Mouse (Mus musculus): ENCODE results near the gene Dgke.

- TF ChIP-seq CTCF (IDR thresholded peaks at IDR 0.05; ENCODE audit: low read depth): no peak
- no peak for TF ChIP-seq EP300 (IDR thresholded peaks at IDR 0.05; ENCODE audit: low read depth)
These were observed 40.5 kb downstream of the Dgke start for GRCm38 (mm10) chr11:89026117-89026516.
